Mouse (Mus musculus) testis, adult 2 months (tissue): Measurements from ENCODE around the gene Lrig2.

ENCODE experiments used
- CTCF ChIP-seq: fragments of 200-500 bp; IDR thresholded peaks from 2 replicates; pipeline ENCODE4 v1.5.1; 2012; ENCODE audit warnings: low read depth, mild to moderate bottlenecking, inconsistent platforms, low read length, moderate library complexity; ENCODE audit not compliant: control insufficient read depth, insufficient read depth, insufficient replicate concordance
- POLR2A ChIP-seq: fragments of 200-500 bp; IDR thresholded peaks from 2 replicates; pipeline ENCODE4 v1.6.1; 2012; ENCODE audit warnings: low read depth, mild to moderate bottlenecking, inconsistent platforms, low read length, moderate library complexity; ENCODE audit not compliant: control insufficient read depth

- TF ChIP-seq POLR2A, result no peak
- no peak for TF ChIP-seq CTCF
These were observed 13.8 kb upstream of the Lrig2 start for GRCm38 (mm10) chr3:104525516-104525915.
